Mouse (Mus musculus) right cerebral cortex, postnatal 14 days (tissue): ENCODE results near the gene Arid5a.

Experiments used
- DNase-seq: peaks from one replicate; pipeline ENCODE4 v3.0.0; 2022

Gene Arid5a

DNA sequence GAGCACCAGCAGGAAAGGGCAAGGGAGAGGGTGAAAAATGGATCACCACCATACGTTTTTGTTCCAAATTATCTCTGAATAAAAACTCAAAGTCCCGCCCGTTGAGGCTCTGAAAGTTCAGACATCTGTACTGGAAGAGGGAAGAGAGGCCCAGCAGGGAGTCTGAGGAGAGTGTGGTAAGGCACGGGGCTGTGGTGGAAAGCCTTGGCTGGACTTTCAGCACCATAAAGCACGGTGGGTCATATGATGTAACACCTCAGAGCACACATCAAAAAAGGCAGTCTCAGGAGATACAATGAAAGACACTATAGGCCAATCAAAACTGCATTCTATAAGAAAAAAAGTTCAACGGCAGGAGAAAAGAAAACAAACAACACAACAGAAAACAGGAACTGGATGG, 24.2 kb downstream of the Arid5a start:
- DNase-seq = no peak

- no peak for DNase-seq
These were observed 25.7 kb downstream of the Arid5a start for GRCm38 (mm10) chr1:36332955-36333887.

- no peak for DNase-seq
These were observed 35.0 kb downstream of the Arid5a start for GRCm38 (mm10) chr1:36342547-36342946.

- DNase-seq = no peak
These were observed 44.8 kb downstream of the Arid5a start for GRCm38 (mm10) chr1:36352351-36352750.

GRCm38 (mm10) chr1:36356955-36357695, 49.6 kb downstream of the Arid5a start:
- DNase-seq = no peak

DNA sequence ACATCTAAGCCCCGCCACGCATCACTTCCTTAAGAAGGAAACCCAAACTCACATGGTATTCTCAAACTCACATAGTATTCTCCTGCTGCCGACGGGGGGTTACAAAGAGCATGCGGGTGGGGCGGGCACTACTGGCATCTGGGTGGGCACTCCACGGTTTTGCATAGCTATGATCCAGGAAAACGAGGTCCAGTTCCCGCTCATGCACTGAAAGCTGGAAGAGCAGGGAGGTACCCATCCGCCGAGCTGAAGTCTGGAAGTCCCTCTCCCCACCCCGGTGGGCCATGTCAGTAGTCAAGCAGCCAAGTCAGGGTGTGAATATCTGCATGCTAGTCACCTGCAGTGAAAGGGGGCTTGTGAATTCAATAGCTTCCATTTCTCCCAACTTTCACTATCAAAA, 60.2 kb downstream of the Arid5a start:
- DNase-seq = no peak

DNA sequence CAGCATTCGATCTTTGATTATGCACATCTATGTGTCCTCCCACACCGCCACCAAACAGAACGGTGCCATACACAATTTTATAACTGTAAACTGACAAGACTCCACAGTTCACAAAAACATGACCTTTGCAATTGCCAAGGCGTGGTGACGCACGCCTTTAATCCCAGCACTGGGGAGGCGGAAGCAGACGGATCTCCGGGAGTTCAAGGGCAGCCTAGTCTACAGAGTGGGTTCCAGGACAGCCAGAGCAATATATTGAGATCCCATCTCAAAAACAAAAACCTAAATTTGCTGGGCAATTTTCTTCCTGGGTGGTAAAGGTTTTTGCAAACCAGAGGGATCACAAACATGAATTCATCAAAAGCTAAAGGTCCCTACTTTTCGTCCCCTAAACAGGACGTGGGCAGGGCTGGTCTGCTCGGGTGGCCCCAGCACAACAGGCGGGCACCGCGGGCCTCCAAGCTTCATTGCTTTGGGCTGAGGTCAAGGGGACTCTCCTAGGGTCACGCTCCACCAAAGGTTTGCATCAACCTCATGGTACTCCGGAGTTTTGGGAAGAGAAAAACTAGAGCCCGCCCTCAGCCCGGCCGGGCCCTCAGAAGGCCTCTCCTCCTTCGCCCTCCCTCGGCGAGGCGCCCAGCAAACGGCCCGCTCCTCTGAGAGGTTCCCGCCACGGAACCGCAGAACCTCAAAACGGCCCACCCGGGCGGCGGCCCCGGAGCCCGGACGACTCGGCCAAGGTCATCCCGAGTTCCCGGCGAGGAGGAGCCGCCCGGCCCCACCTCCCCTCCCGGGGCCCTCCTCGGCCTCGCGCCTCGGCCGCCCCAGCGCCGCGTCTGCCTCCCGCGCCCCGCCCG, 60.8 kb downstream of the Arid5a start:
- DNase-seq = peak; percentile 39

GRCm38 (mm10) chr1:36368969-36369645, 61.6 kb downstream of the Arid5a start, which contains the start of gene Kansl3:
TSS of gene Kansl3 (minus strand) at chr1:36369181.
- DNase-seq = peak; percentile 88

DNA sequence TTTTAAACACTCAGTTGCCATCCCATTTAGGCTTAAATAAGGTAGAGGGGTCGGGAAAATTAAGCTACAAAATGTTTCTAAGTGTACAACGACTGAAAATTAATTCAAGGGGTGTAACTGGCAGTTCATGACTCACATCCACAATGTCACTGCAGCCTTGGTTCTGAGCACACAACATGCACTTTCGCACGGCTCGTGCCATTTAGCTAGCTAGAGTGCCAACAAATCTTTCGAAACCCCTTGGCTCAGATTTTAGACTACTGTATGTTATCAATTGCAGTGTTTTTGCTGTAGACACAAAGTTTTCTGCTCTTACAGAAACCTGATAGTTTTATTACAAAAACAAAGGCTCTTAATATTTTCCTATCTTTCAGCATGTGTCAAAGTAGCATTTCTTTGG, 63.4 kb downstream of the Arid5a start:
- no peak for DNase-seq

GRCm38 (mm10) chr1:36371934-36372845, 64.7 kb downstream of the Arid5a start, which contains the start of gene Fer1l5:
TSS of gene Fer1l5 (plus strand) at chr1:36372291.
- no peak for DNase-seq
